Mouse (Mus musculus) forebrain, embryonic 16.5 days (tissue): ENCODE data around the gene Cx3cr1. TPM values are rescaled to one million over a fixed set of nuclear protein-coding genes. Genes with fewer than 3 reads are reported as not detected.

Source experiments
- ATAC-seq: fragments of 200-750 bp; cut with Nextera tagmentation; 2 replicates; pipeline ENCODE4 v1.8.0; 2017; ENCODE audit warnings: mild to moderate bottlenecking, moderate library complexity
- H3K27ac ChIP-seq: fragments of 300-500 bp; sonication (generic); 2 replicates; pipeline ENCODE4 v1.5.1; 2014; ENCODE audit warnings: low read length, control low read depth
- H3K27me3 ChIP-seq: fragments of 300-500 bp; sonication (generic); replicated peaks from 2 replicates; pipeline ENCODE4 v1.6.1; 2014; ENCODE audit warnings: low read length; ENCODE audit not compliant: control insufficient read depth, insufficient read depth
- H3K36me3 ChIP-seq: fragments of 300-500 bp; sonication (generic); 2 replicates; pipeline ENCODE4 v1.6.1; 2014; ENCODE audit not compliant: control insufficient read depth, insufficient read depth
- H3K4me1 ChIP-seq: fragments of 300-500 bp; sonication (generic); replicated peaks from 2 replicates; pipeline ENCODE4 v1.6.1; 2014; ENCODE audit warnings: low read length; ENCODE audit not compliant: control insufficient read depth, insufficient read depth
- H3K4me2 ChIP-seq: fragments of 300-500 bp; sonication (generic); 2 replicates; pipeline ENCODE4 v1.6.1; 2014; ENCODE audit warnings: mild to moderate bottlenecking, low read length, control low read depth
- H3K4me3 ChIP-seq: fragments of 300-500 bp; sonication (generic); replicated peaks from 2 replicates; pipeline ENCODE4 v1.5.1; 2014; ENCODE audit warnings: mild to moderate bottlenecking, low read length, control low read depth
- H3K9ac ChIP-seq: fragments of 300-500 bp; sonication (generic); replicated peaks from 2 replicates; pipeline ENCODE4 v1.6.1; 2014; ENCODE audit warnings: low read depth, low read length, control low read depth
- H3K9me3 ChIP-seq: fragments of 300-500 bp; sonication (generic); 2 replicates; pipeline ENCODE4 v1.6.1; 2016; ENCODE audit warnings: low read length; ENCODE audit not compliant: control insufficient read depth
- WGBS: fragments of 180-500 bp; shearing (Covaris S2); extraction: QIAGEN DNeasy Blood & Tissue Kit; methylation state at CpG from one replicate; pipeline ENCODE4 v1.1.7; 2014; 5-methylcytosine and 5-hydroxymethylcytosine counted together
- polyA plus RNA-seq: library from polyadenylated mRNA; unstranded; fragments of >200 nt; fragmentation: Nextera tagmentation; extraction: Ambion mirVana; gene quantifications from 2 replicates; pipeline ENCODE4 v1.2.1, GENCODE M21; 2015

The Cx3cr1 gene
- polyA plus RNA-seq: 6.4 and 7.0 TPM in 2 replicates

GRCm38 (mm10) chr9:120069779-120070178 is at the start of gene Cx3cr1:
TSS of gene Cx3cr1 (minus strand) at chr9:120069879.
- no peak for ATAC-seq
- H3K9ac ChIP-seq: no peak within 1 kb of the TSS
- H3K4me3 ChIP-seq: no peak within 1 kb of the TSS
- no peak within 1 kb of the TSS for H3K4me2 ChIP-seq
- no peaks in the 10 kb centered on the region for H3K4me1 ChIP-seq
- no peaks in the 10 kb centered on the region for H3K36me3 ChIP-seq
- WGBS: 87% methylated on average over 11 of the region's 11 CpGs
- H3K27ac ChIP-seq: no peak within 1 kb of the TSS
- no peaks in the 10 kb centered on the region for H3K27me3 ChIP-seq
- no peaks in the 10 kb centered on the region for H3K9me3 ChIP-seq

- Histone ChIP-seq H3K27me3 (no peaks in the 10 kb centered on the region), H3K4me2 (no peak overlapping the region), H3K9ac (no peak overlapping the region), H3K4me3 (no peak overlapping the region), H3K4me1 (no peaks in the 10 kb centered on the region), H3K9me3 (no peaks in the 10 kb centered on the region), H3K27ac (no peak overlapping the region), H3K36me3 (peaks cover 13% of the 10 kb centered on the region)
- WGBS: 85% methylated on average over 4 of the region's 4 CpGs
- ATAC-seq: no peak
Observed at GRCm38 (mm10) chr9:120118212-120118611, 48.5 kb upstream of the Cx3cr1 start.

GRCm38 (mm10) chr9:120116184-120116624 is 46.5 kb upstream of the Cx3cr1 start:
- Histone ChIP-seq H3K4me3 (no peak overlapping the region), H3K36me3 (peaks cover 6% of the 10 kb centered on the region), H3K27ac (no peak overlapping the region), H3K9ac (no peak overlapping the region), H3K27me3 (no peaks in the 10 kb centered on the region), H3K4me1 (peaks cover 1% of the 10 kb centered on the region), H3K9me3 (no peaks in the 10 kb centered on the region), H3K4me2 (no peak overlapping the region)
- WGBS: 90% methylated on average over 8 of the region's 8 CpGs
- ATAC-seq: no peak

GRCm38 (mm10) chr9:120115580-120115979 is 45.9 kb upstream of the Cx3cr1 start:
- Histone ChIP-seq H3K9me3 (no peaks in the 10 kb centered on the region), H3K4me3 (no peak overlapping the region), H3K27me3 (no peaks in the 10 kb centered on the region), H3K9ac (no peak overlapping the region), H3K27ac (no peak overlapping the region), H3K36me3 (peaks cover 2% of the 10 kb centered on the region; the same call in 1 of the 2 replicates), H3K4me2 (no peak overlapping the region), H3K4me1 (peaks cover 4% of the 10 kb centered on the region)
- ATAC-seq: no peak
- WGBS: 84% methylated on average over 5 of the region's 5 CpGs

- Histone ChIP-seq H3K27me3 (no peaks in the 10 kb centered on the region), H3K27ac (no peak overlapping the region), H3K4me3 (no peak overlapping the region), H3K4me2 (no peak overlapping the region), H3K4me1 (peaks cover 4% of the 10 kb centered on the region), H3K9me3 (no peaks in the 10 kb centered on the region), H3K9ac (no peak overlapping the region), H3K36me3 (0 out of 2 replicates have a peak, but pooled peaks cover 2% of the 10 kb centered on the region)
- WGBS: 85% methylated on average over 2 of the region's 2 CpGs
- ATAC-seq: no peak
Observed at GRCm38 (mm10) chr9:120114789-120115151, 45.1 kb upstream of the Cx3cr1 start.

GRCm38 (mm10) chr9:120114051-120114788 is 44.5 kb upstream of the Cx3cr1 start:
- Histone ChIP-seq H3K9me3 (no peaks in the 10 kb centered on the region), H3K27ac (no peak overlapping the region), H3K4me2 (no peak overlapping the region), H3K4me1 (peaks cover 4% of the 10 kb centered on the region), H3K4me3 (no peak overlapping the region), H3K9ac (no peak overlapping the region), H3K36me3 (0 out of 2 replicates have a peak, but pooled peaks cover 2% of the 10 kb centered on the region), H3K27me3 (no peaks in the 10 kb centered on the region)
- no peak for ATAC-seq
- 85% methylated on average over 17 of the region's 17 CpGs for WGBS

GRCm38 (mm10) chr9:120113456-120113855 is 43.8 kb upstream of the Cx3cr1 start:
- Histone ChIP-seq H3K4me1 (peaks cover 4% of the 10 kb centered on the region), H3K36me3 (0 out of 2 replicates have a peak, but pooled peaks cover under 1% of the 10 kb centered on the region), H3K9ac (no peak overlapping the region), H3K27ac (no peak overlapping the region), H3K9me3 (no peaks in the 10 kb centered on the region), H3K4me3 (no peak overlapping the region), H3K4me2 (no peak overlapping the region), H3K27me3 (no peaks in the 10 kb centered on the region)
- 96% methylated on average over 6 of the region's 7 CpGs for WGBS
- no peak for ATAC-seq

- WGBS: 93% methylated on average over 6 of the region's 6 CpGs
- Histone ChIP-seq H3K36me3 (no peaks in the 10 kb centered on the region), H3K27ac (no peak overlapping the region), H3K27me3 (no peaks in the 10 kb centered on the region), H3K9me3 (no peaks in the 10 kb centered on the region), H3K4me3 (no peak overlapping the region), H3K9ac (no peak overlapping the region), H3K4me2 (no peak overlapping the region), H3K4me1 (peaks cover 4% of the 10 kb centered on the region)
- no peak for ATAC-seq
Observed at GRCm38 (mm10) chr9:120112472-120112871, 42.8 kb upstream of the Cx3cr1 start.

GRCm38 (mm10) chr9:120111156-120111945 is 41.7 kb upstream of the Cx3cr1 start:
- Histone ChIP-seq H3K27ac (peak overlapping the region; percentile 98), H3K27me3 (no peaks in the 10 kb centered on the region), H3K4me3 (peak overlapping the region; percentile 99), H3K36me3 (no peaks in the 10 kb centered on the region), H3K4me2 (peak overlapping the region; percentile 58), H3K9me3 (no peaks in the 10 kb centered on the region), H3K9ac (peak overlapping the region; percentile 5; the same call in 1 of the 2 replicates), H3K4me1 (peaks cover 4% of the 10 kb centered on the region)
- WGBS: 78% methylated on average over 15 of the region's 15 CpGs
- ATAC-seq: no peak
